Mouse (Mus musculus) heart, postnatal 0 days (tissue): Measurements from ENCODE around the gene Hras.

ENCODE experiments used
- CTCF ChIP-seq: IDR thresholded peaks from 2 replicates; pipeline ENCODE4 v1.5.1; 2016; ENCODE audit warnings: antibody characterized with exemption, control low read depth, low read depth
- EP300 ChIP-seq: IDR thresholded peaks from 2 replicates; pipeline ENCODE4 v1.6.1; 2016; ENCODE audit warnings: antibody characterized with exemption, low read depth

- no peak for TF ChIP-seq CTCF
- no peak for TF ChIP-seq EP300
Observed at GRCm38 (mm10) chr7:141148639-141149038, 45.2 kb downstream of the Hras start.
